Mouse (Mus musculus): ENCODE results near the gene Nfatc2.

GRCm38 (mm10) chr2:168503735-168504134 is 97.7 kb downstream of the Nfatc2 start:
- TF ChIP-seq CTCF (IDR thresholded peaks at IDR 0.05; ENCODE audit: borderline replicate concordance, control insufficient read depth, extremely low read depth, insufficient read depth, low read length, poor library complexity): no peak
- no peak for TF ChIP-seq POLR2A (IDR thresholded peaks at IDR 0.05; ENCODE audit: control insufficient read depth, extremely low read depth, insufficient read depth, low read length, poor library complexity)
